In genomic region chr2:6341496-6341895, GRCm38 (mm10) we compare ENCODE assay signal across 23 mouse cellular contexts. TPM values are rescaled to one million over a fixed set of nuclear protein-coding genes. Genes with fewer than 3 reads are reported as not detected.
DNase-seq lines count a peak whose midpoint lies in the region; ATAC-seq and TF ChIP-seq lines count a peak whose summit lies in the region.
"Had no signal": no experiment of that assay in that cellular context is flagged by ENCODE, and none has a peak within 500 bp of the region (broad histone marks: within the 10 kb centered on the region; RNA-seq: fewer than 3 reads in every experiment).

No protein-coding gene starts in this region.

- ATAC-seq in liver, embryonic 11.5 days (replicated peaks; ENCODE audit: low FRiP score) = no peak
- ATAC-seq: activated CD4-positive, CD25-positive, alpha-beta regulatory T cell, adult 4 months; forebrain, embryonic 15.5 days had no signal

- H3K36me3 ChIP-seq in liver, adult 2 months (ENCODE audit: control insufficient read depth, insufficient read depth, low read length) = no peaks in the 10 kb centered on the region
- H3K36me3 ChIP-seq in liver, embryonic 11.5 days (ENCODE audit: control insufficient read depth, insufficient read depth, low read length) = no peaks in the 10 kb centered on the region; the same call in 1 of the 2 replicates
- no peaks in the 10 kb centered on the region for H3K36me3 ChIP-seq in myocyte (ENCODE audit: control insufficient read depth, insufficient read depth)
- H3K36me3 ChIP-seq in thymus, adult 2 months (ENCODE audit: control insufficient read depth, insufficient read depth, low read length) = no peaks in the 10 kb centered on the region
- H3K36me3 ChIP-seq: embryonic facial prominence, embryonic 12.5 days; embryonic facial prominence, embryonic 15.5 days; forebrain, embryonic 15.5 days; hindbrain, embryonic 15.5 days had no signal

- intact Hi-C loops in heart, postnatal 14 days (cut with DNase I) = no loop called here

- peaks cover 13% of the 10 kb centered on the region for H3K4me1 ChIP-seq in liver, adult 2 months (ENCODE audit: control insufficient read depth, insufficient read depth, low read length)
- H3K4me1 ChIP-seq in liver, embryonic 11.5 days (replicated peaks; ENCODE audit: control insufficient read depth, insufficient read depth, low read length) = peaks cover 13% of the 10 kb centered on the region; the same call in 1 of the 2 replicates
- H3K4me1 ChIP-seq in thymus, adult 2 months (replicated peaks; ENCODE audit: control insufficient read depth, insufficient read depth, low read length) = peaks cover 18% of the 10 kb centered on the region
- H3K4me1 ChIP-seq: forebrain, embryonic 12.5 days; forebrain, embryonic 15.5 days; hindbrain, embryonic 15.5 days had no signal

- peaks cover 44% of the 10 kb centered on the region; the same call in 1 of the 2 replicates for H3K79me2 ChIP-seq in liver, adult 2 months (ENCODE audit: control insufficient read depth, insufficient read depth, low read length)
- peaks cover 58% of the 10 kb centered on the region for H3K79me2 ChIP-seq in myocyte (ENCODE audit: control insufficient read depth, insufficient read depth)

- peak; percentile 61 for DNase-seq in heart, adult 11 months
- no peak for DNase-seq in heart, postnatal 14 days
- no peak for DNase-seq in liver, adult 2 months (ENCODE audit: extremely low read depth, low read depth, low spot score)
- no peak for DNase-seq in liver, embryonic 11.5 days (ENCODE audit: low spot score)
- DNase-seq in thymus, adult 2 months = no peak
- DNase-seq: adrenal gland, postnatal 14 days; cerebellum, adult 11 months; cerebellum, adult 2 months; cerebellum, adult 9-11 months; cerebellum, postnatal 25 days; gastrocnemius, postnatal 25 days; heart, adult 2 months had no signal

- 0 out of 2 replicates have a peak overlapping the region, but pooled peaks have one; percentile 6 for H3K9ac ChIP-seq in liver, adult 2 months (ENCODE audit: low read depth, low read length)
- H3K9ac ChIP-seq in liver, embryonic 11.5 days (ENCODE audit: low read depth, low read length) = no peak overlapping the region
- H3K9ac ChIP-seq: embryonic facial prominence, embryonic 12.5 days; embryonic facial prominence, embryonic 15.5 days; forebrain, embryonic 12.5 days; forebrain, embryonic 15.5 days; heart, embryonic 13.5 days; hindbrain, embryonic 12.5 days; hindbrain, embryonic 15.5 days had no signal

- no peak overlapping the region for H3K4me3 ChIP-seq in liver, adult 2 months (ENCODE audit: insufficient read depth, low read depth, low read length)
- no peak overlapping the region for H3K4me3 ChIP-seq in liver, embryonic 11.5 days (ENCODE audit: low read depth, low read length)
- H3K4me3 ChIP-seq in myocyte = no peak overlapping the region
- no peak overlapping the region for H3K4me3 ChIP-seq in thymus, adult 2 months (ENCODE audit: control insufficient read depth, insufficient read depth, low read length)
- H3K4me3 ChIP-seq: embryonic facial prominence, embryonic 12.5 days; embryonic facial prominence, embryonic 15.5 days; erythroblast, embryonic 14.5 days; forebrain, embryonic 12.5 days; forebrain, embryonic 15.5 days; heart, adult 2 months; heart, embryonic 10.5 days; heart, embryonic 13.5 days; hindbrain, embryonic 12.5 days; hindbrain, embryonic 15.5 days had no signal

- TF ChIP-seq POLR2A in liver, adult 2 months (IDR thresholded peaks at IDR 0.05; ENCODE audit: extremely low read depth, insufficient read depth, low read length) = no peak
- TF ChIP-seq POLR2A in myocyte (IDR thresholded peaks at IDR 0.05; ENCODE audit: insufficient read length, low read depth) = no peak
- TF ChIP-seq POLR2A in thymus, adult 2 months (IDR thresholded peaks at IDR 0.05; ENCODE audit: control insufficient read depth, extremely low read depth, insufficient read depth, low read length, poor library complexity) = no peak

- H3K4me2 ChIP-seq in liver, embryonic 11.5 days = no peak overlapping the region
- H3K4me2 ChIP-seq in myocyte (ENCODE audit: low read depth) = peak overlapping the region; percentile 59
- H3K4me2 ChIP-seq: embryonic facial prominence, embryonic 12.5 days; embryonic facial prominence, embryonic 15.5 days; forebrain, embryonic 12.5 days; forebrain, embryonic 15.5 days; heart, embryonic 13.5 days; hindbrain, embryonic 12.5 days; hindbrain, embryonic 15.5 days had no signal

- H3K9me3 ChIP-seq in liver, embryonic 11.5 days (ENCODE audit: control insufficient read depth, low read length) = no peaks in the 10 kb centered on the region
- H3K9me3 ChIP-seq: embryonic facial prominence, embryonic 12.5 days; embryonic facial prominence, embryonic 15.5 days; forebrain, embryonic 12.5 days; forebrain, embryonic 15.5 days; heart, embryonic 10.5 days; hindbrain, embryonic 15.5 days had no signal

- no peak for TF ChIP-seq CTCF in liver, adult 2 months (IDR thresholded peaks at IDR 0.05; ENCODE audit: low read depth, low read length)
- TF ChIP-seq CTCF in thymus, adult 2 months (IDR thresholded peaks at IDR 0.05; ENCODE audit: borderline replicate concordance, control insufficient read depth, extremely low read depth, insufficient read depth, low read length, poor library complexity) = no peak

- no peak overlapping the region for H3K27ac ChIP-seq in liver, adult 2 months (replicated peaks; ENCODE audit: insufficient read depth, low read depth, low read length)
- no peak overlapping the region for H3K27ac ChIP-seq in liver, embryonic 11.5 days (ENCODE audit: low read depth, low read length)
- no peak overlapping the region for H3K27ac ChIP-seq in thymus, adult 2 months (ENCODE audit: control insufficient read depth, insufficient read depth, low read length)
- H3K27ac ChIP-seq: embryonic facial prominence, embryonic 12.5 days; embryonic facial prominence, embryonic 15.5 days; forebrain, embryonic 12.5 days; forebrain, embryonic 15.5 days; heart, adult 2 months; heart, embryonic 10.5 days; heart, embryonic 13.5 days; hindbrain, embryonic 12.5 days; hindbrain, embryonic 15.5 days had no signal

- WGBS in liver, adult 2 months = 80% methylated on average over 7 of the region's 7 CpGs
- 90% methylated on average over 7 of the region's 7 CpGs for WGBS in liver, embryonic 11.5 days
- WGBS in thymus, adult 2 months = 96% methylated on average over 7 of the region's 7 CpGs

- no peaks in the 10 kb centered on the region for H3K27me3 ChIP-seq in liver, adult 2 months (ENCODE audit: control insufficient read depth, insufficient read depth, low read length)
- H3K27me3 ChIP-seq in liver, embryonic 11.5 days (replicated peaks; ENCODE audit: control insufficient read depth, insufficient read depth, low read length) = no peaks in the 10 kb centered on the region
- H3K27me3 ChIP-seq in myocyte (ENCODE audit: control insufficient read depth, insufficient read depth, insufficient read length) = no peaks in the 10 kb centered on the region
- H3K27me3 ChIP-seq in thymus, adult 2 months (ENCODE audit: control insufficient read depth, insufficient read depth, low read length) = no peaks in the 10 kb centered on the region
- H3K27me3 ChIP-seq: embryonic facial prominence, embryonic 12.5 days; embryonic facial prominence, embryonic 15.5 days; forebrain, embryonic 12.5 days; forebrain, embryonic 15.5 days; heart, embryonic 13.5 days; hindbrain, embryonic 12.5 days; hindbrain, embryonic 15.5 days had no signal

- no peak overlapping the region for H3ac ChIP-seq in myocyte (ENCODE audit: control insufficient read depth, insufficient read length)

TF ChIP-seq in myocyte, 11 proteins besides CTCF, POLR2A, EP300 and RAD21:
- TF ChIP-seq E2F4 (IDR thresholded peaks at IDR 0.05; ENCODE audit: insufficient read depth) = no peak
- TF ChIP-seq TCF3 (IDR thresholded peaks at IDR 0.05; ENCODE audit: insufficient read length, low read depth) = no peak
- no peak for TF ChIP-seq POLR2AphosphoS2 (IDR thresholded peaks at IDR 0.05; ENCODE audit: insufficient read length, low read depth)
- TF ChIP-seq USF1 (IDR thresholded peaks at IDR 0.05; ENCODE audit: low read depth) = no peak
- no peak for TF ChIP-seq MYOG (IDR thresholded peaks at IDR 0.05; ENCODE audit: control insufficient read depth in 1 of 3, insufficient read depth in 1 of 3, insufficient read length in 2 of 3, low read depth in 2 of 3)
- no peak for TF ChIP-seq REST (IDR thresholded peaks at IDR 0.05; ENCODE audit: insufficient read depth, insufficient read length)
- TF ChIP-seq TCF12 (IDR thresholded peaks at IDR 0.05; ENCODE audit: insufficient read depth, poor library complexity, severe bottlenecking) = no peak
- TF ChIP-seq MYOD1 (IDR thresholded peaks at IDR 0.05; ENCODE audit: control insufficient read depth in 1 of 3, insufficient read length in 2 of 3, low read depth in 2 of 3) = no peak
- TF ChIP-seq CEBPB (IDR thresholded peaks at IDR 0.05; ENCODE audit: insufficient read depth, poor library complexity, severe bottlenecking) = no peak
- TF ChIP-seq MAX (IDR thresholded peaks at IDR 0.05; ENCODE audit: low read depth) = no peak
- TF ChIP-seq SRF (IDR thresholded peaks at IDR 0.05; ENCODE audit: control insufficient read depth, insufficient read length, low read depth) = no peak

RNA-seq across cellular contexts. Expression of gene Usp6nl, which starts 19.0 kb away (rescaled TPM):
- total RNA-seq in heart, postnatal 14 days (2021) = 1 to 10 TPM; 8.5 to 9.1 TPM
- total RNA-seq in liver, adult 2 months (2014; rRNA removed) = 7.6 and 7.7 TPM in 2 replicates
- polyA plus RNA-seq in liver, adult 2 months (2012; rRNA removed) = 7.6 and 7.9 TPM in 2 replicates
- 8.5 and 10.6 TPM in 2 replicates for polyA plus RNA-seq in liver, embryonic 11.5 days (2014; fragmentation: Nextera tagmentation; extraction: Ambion mirVana)
- polyA plus RNA-seq in myocyte (2012; fragmentation: generic; extraction: Trizol) = 7.6 TPM
- polyA plus RNA-seq in thymus, adult 2 months (2012; rRNA removed) = 7.2 and 8.5 TPM in 2 replicates
